Mouse (Mus musculus) liver, postnatal 0 days (tissue): ENCODE measurements at regions not wholly inside any gene's neighbourhood (a gene's known extent, or its start where the extent isn't known, plus 50 kb on each side); places are given as distances from the start of the nearest gene placed in this dataset.

Experiments
- CTCF ChIP-seq: sonication (generic); IDR thresholded peaks from 2 replicates; pipeline ENCODE4 v1.5.1; 2016; ENCODE audit warnings: antibody characterized with exemption, low read depth
- EP300 ChIP-seq: IDR thresholded peaks from 2 replicates; pipeline ENCODE4 v1.6.1; 2016; ENCODE audit warnings: antibody characterized with exemption, low read depth, mild to moderate bottlenecking

GRCm38 (mm10) chr1:36008598-36008997 is 59.6 kb upstream of the Hs6st1 start:
- TF ChIP-seq CTCF = no peak
- TF ChIP-seq EP300 = no peak
